Mouse (Mus musculus): ENCODE measurements at regions not wholly inside any gene's neighbourhood (a gene's known extent, or its start where the extent isn't known, plus 50 kb on each side); places are given as distances from the start of the nearest gene placed in this dataset.

GRCm38 (mm10) chr3:49520088-49520487 lies 237.0 kb downstream of the Pcdh18 start:
- no peak for DNase-seq (ENCODE audit: low spot score in 2 of 2)

GRCm38 (mm10) chr3:49504581-49504980 lies 252.5 kb downstream of the Pcdh18 start:
- DNase-seq (ENCODE audit: low spot score in 2 of 2) = peak in 1 of 2 experiments; percentile 5

DNA sequence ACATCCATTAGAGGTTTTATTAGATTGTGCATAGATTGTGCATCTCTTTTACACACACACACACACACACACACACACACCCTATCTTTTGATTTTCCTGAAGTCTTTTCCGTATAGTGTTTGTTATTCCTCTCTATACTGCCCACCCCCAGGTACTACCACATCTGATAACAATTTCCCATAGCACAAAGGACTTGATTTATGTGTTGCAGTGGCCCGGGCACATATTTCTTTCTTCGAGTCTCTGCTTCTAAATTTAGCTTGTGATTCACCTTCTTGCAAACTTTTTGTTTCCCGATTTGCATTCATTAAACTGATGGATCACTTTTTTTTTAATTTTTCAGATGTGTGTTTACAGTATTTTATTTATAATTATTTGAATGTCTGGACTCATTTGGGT lies 254.8 kb downstream of the Pcdh18 start:
- no peak for DNase-seq (ENCODE audit: low spot score in 2 of 2)

DNA sequence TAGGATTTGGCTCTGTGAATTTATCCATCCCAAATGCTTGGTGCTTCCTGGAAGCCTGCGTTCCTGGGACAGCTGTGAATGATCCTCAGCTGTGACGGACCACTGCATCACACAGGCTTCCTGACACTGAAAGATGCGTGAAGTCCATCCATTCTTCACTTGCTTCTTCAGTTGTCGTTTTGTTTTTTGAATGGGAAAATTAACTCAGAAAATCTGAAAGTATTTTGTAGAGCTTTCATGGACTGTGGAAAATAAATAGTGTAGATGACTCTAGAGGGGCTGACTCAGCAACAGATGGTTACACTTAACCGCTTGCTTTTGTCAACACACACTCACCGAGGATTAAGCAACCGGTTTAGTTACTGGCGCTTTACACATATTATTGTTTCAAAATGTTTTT lies 272.0 kb downstream of the Pcdh18 start:
- DNase-seq (ENCODE audit: low spot score in 2 of 2) = no peak
